Mouse (Mus musculus): ENCODE measurements around the gene Dph7.

Gene Dph7

GRCm38 (mm10) chr2:24974452-24974851 is 12.3 kb downstream of the Dph7 start:
- DNase-seq = peak; percentile 51

GRCm38 (mm10) chr2:24974906-24975703 is 12.9 kb downstream of the Dph7 start, which contains the start of gene Mrpl41:
Gene Mrpl41, minus strand, starts transcription at chr2:24975098.
- peak; percentile 98 for DNase-seq

DNA sequence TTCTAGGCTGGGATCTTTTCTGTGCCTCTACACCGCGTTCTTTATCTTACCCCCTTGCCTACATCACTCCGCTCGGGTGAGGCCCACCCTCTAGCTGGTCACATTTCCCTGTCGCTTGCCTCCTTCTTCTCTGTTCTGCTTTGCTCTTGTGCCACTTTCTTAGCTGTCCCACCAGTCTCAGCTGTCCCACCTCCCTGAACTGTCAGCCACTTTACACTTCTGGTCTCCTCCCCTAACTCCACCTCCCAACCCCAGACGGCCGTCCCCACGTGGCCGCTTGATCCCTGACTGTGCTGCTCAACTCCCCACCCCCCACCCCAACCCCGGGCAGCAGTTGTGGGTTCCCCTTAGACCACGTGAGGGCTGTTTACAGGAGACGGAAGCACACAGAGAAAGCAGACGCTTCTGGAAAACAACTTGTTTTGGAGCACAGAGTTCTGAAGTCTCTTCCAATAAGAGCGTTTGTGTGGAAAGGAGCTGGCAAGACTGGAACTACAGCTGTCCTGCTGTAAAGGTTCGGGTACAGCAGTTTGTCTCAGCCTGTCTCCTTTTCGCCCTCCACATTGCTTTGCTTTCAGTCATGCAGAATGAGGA is 13.6 kb downstream of the Dph7 start, which contains the start of gene Pnpla7:
Gene Pnpla7 (plus strand): TSS at position 330 of the 594 bp plus-strand sequence.
- peak; percentile 68 for DNase-seq

- DNase-seq = no peak
Measured at GRCm38 (mm10) chr2:24976960-24977359, 14.8 kb downstream of the Dph7 start.

- DNase-seq = no peak
Measured at GRCm38 (mm10) chr2:24987762-24988161, 25.6 kb downstream of the Dph7 start.

DNA sequence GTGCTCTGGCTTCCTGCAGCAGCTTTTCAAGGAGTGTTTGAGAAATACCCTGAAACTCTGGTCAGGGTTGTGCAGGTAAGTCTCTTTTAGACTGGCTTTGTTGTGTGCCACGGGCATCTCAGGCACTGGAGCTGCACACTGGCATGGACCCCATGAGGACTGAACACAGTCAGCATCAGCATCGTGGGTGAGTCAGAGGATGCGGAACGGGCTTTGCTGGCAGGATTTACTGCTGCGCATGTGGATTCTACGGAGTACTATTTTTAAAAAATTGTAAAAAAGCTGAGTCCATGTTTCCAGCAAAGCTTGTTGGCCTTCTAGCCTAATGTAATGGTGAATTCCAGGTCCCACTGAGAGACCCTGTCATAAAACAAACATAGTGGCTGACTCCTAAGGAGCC is 33.1 kb downstream of the Dph7 start:
- DNase-seq = no peak

DNA sequence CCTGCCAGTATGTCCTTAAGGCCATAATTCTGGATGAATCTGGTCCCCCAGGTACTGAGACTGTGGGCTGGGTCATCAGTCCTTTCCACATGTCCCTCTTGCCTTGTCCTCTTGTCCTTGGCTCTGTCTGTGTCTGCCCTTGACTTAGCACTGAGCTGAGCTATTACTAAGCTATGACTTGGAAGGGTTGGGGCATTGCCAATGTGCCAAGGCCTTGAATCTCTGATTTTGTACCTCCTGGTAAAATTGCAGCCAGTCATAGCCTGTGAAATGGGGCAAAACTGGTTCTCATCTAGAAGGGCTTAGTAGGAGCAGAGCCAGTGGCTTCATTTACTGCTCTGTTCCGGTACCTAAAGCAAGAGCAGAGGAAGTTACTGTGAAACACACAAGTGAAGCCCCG is 34.3 kb downstream of the Dph7 start:
- DNase-seq = no peak

DNA sequence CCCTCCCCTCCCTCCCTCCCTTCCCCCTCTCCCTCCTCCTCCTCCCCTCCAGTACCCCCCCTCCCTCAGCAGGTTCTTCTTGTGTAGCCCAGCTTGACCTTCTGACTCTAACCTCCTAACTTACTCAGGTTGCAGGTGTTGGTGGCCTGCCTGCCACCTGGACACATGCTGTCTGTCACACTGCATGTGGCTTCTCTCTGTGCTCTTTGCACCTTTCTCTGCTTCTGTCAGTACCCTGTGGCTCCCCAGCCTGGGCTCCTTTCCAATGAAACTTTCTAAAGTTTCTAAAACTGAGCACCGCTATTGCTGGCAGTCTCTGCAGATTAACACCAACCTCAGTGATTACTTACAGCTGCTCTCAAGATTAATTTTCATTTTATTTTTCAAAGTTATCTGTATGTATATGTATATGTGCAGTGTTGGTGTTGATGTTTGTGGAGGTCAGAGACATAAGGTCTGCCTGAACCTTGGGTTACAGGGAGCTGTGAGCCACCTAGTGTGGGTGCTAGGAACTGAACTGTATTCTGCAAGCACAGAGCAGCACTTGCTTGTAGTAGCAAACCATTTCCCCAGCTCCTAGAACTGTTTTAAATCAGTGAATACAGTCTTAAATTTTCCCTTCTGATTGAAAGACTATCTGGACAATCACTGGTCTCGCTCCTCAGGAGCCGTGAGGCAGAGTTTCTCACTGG is 38.5 kb downstream of the Dph7 start:
- DNase-seq = no peak

- no peak for DNase-seq
Measured at GRCm38 (mm10) chr2:25003946-25004786, 42.0 kb downstream of the Dph7 start.

DNA sequence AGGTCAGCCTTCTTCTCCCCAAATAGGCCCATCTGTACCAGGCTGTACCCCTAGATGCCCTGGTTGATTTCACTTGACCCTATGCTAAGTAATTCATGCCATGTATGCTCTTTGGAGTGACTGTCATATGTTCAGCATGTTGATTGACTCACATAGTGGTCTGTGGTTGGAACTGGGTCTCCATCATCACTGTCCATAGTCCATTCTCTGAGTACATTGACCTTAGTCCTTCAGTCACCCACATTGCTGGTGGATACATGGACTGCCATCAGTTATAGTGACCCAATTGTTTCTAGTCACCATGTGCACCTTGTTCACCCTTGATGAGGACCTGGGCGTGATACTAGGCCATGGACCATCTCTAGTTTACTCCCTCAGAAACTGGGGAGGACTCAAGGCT is 44.6 kb downstream of the Dph7 start:
- DNase-seq = no peak

- DNase-seq = no peak
Measured at GRCm38 (mm10) chr2:25008250-25008649, 46.0 kb downstream of the Dph7 start.
